9 mouse cellular contexts compared by ENCODE assay signal in the genomic region with DNA sequence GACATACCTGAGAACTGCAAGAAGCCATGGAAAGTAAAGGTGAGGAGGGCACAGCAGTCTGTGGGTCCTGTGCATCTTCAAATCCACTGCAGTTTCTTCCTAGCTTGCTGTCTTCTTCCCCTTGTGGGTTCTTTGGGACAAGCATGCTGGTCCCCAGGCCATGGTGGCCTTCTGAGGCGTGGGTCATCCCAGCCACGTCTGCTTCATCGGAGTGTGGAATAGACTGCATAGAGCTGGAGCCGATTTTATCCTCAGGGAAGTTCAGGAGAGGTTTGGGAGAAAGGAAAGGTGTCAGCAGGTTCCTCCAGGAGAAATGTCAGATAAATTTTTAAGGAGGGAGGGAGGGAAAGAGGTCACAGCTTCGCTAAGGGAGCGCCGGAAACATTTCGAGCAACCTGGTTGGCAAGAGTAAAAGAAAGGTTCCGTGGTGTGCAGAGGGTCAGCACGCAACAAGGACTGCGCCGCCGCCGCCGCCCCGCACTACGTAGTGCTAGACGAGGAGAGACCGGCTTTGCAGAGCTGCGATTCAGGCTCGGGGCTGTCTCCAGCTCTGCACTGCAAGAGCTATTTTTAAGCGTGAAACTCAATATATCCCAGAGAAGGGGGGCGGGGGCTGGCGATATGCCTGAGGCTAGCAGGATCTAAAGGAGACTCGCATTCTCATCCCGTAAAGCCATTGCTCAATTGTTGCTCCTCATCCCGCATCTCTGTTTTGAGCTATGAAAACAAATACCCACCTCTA. TPM values are rescaled to one million over a fixed set of nuclear protein-coding genes. Genes with fewer than 3 reads are reported as not detected.
A peak's percentile ranks its signal among the peaks of the same experiment; 100 is the strongest.
DNase-seq lines count a peak whose midpoint lies in the region; ATAC-seq and TF ChIP-seq lines count a peak whose summit lies in the region.
"Had no signal": no experiment of that assay in that cellular context is flagged by ENCODE, and none has a peak within 500 bp of the region (broad histone marks: within the 10 kb centered on the region; RNA-seq: fewer than 3 reads in every experiment).

A gene (minus strand): TSS at position 657 of the 742 bp plus-strand sequence.

- H3K4me2 ChIP-seq in intestine, embryonic 15.5 days (replicated peaks), result peak within 1 kb of the TSS; percentile 75
- H3K4me2 ChIP-seq in stomach, postnatal 0 days (replicated peaks; ENCODE audit: low read depth), result peak within 1 kb of the TSS; percentile 59

- peak; percentile 40 to 50 for DNase-seq in kidney, postnatal 4 days
- no peak for DNase-seq in kidney, adult 18-20 months
- DNase-seq in cerebellum, postnatal 36 days, result peak; percentile 58 to 63
- peak; percentile 52 to 66 for DNase-seq in gastrocnemius, adult 8-10 months (ENCODE audit: low spot score in 2 of 2)
- peak; percentile 10 for DNase-seq in mesoderm, embryonic 11.5 days (ENCODE audit: low read depth, low spot score)
- peak; percentile 41 for DNase-seq in stomach, postnatal 0 days (ENCODE audit: low spot score)
- DNase-seq in spleen, postnatal 10 days (ENCODE audit: low spot score in 2 of 2), result no peak

- H3K4me1 ChIP-seq in intestine, embryonic 15.5 days (replicated peaks), result 0 out of 2 replicates have a peak, but pooled peaks cover 4% of the 10 kb centered on the region
- H3K4me1 ChIP-seq in stomach, postnatal 0 days (replicated peaks; ENCODE audit: control insufficient read depth, insufficient read depth), result no peaks in the 10 kb centered on the region

- H3K36me3 ChIP-seq in intestine, embryonic 15.5 days, result no peaks in the 10 kb centered on the region
- no peaks in the 10 kb centered on the region for H3K36me3 ChIP-seq in stomach, postnatal 0 days (ENCODE audit: control insufficient read depth, insufficient read depth, low read length)
- H3K36me3 ChIP-seq: G1E had no signal

- H3K4me3 ChIP-seq in intestine, embryonic 15.5 days (replicated peaks), result peak within 1 kb of the TSS; percentile 35
- H3K4me3 ChIP-seq in stomach, postnatal 0 days (ENCODE audit: low read depth, low read length), result peak within 1 kb of the TSS; percentile 27

- TF ChIP-seq CTCF in stomach, postnatal 0 days (IDR thresholded peaks at IDR 0.05; ENCODE audit: low read depth), result no peak

- H3K27me3 ChIP-seq in intestine, embryonic 15.5 days (replicated peaks), result peaks cover 23% of the 10 kb centered on the region
- H3K27me3 ChIP-seq in stomach, postnatal 0 days (ENCODE audit: control insufficient read depth, insufficient read depth, low read length), result no peaks in the 10 kb centered on the region

- 0 out of 2 replicates have a peak, but pooled peaks have one; percentile 36 for ATAC-seq in intestine, embryonic 15.5 days
- ATAC-seq in stomach, postnatal 0 days (ENCODE audit: low FRiP score, low TSS enrichment), result peak; percentile 67

- WGBS in intestine, embryonic 15.5 days, result 4% methylated on average over 27 of the region's 27 CpGs
- 6% methylated on average over 27 of the region's 27 CpGs for WGBS in stomach, postnatal 0 days

- no peak for TF ChIP-seq EP300 in stomach, postnatal 0 days (optimal IDR thresholded peaks at IDR 0.05)

- no peaks in the 10 kb centered on the region for H3K9me3 ChIP-seq in intestine, embryonic 15.5 days
- no peaks in the 10 kb centered on the region for H3K9me3 ChIP-seq in stomach, postnatal 0 days (ENCODE audit: control insufficient read depth, low read length)
- H3K9me3 ChIP-seq: G1E had no signal

- no peak within 1 kb of the TSS for H3K27ac ChIP-seq in intestine, embryonic 15.5 days
- H3K27ac ChIP-seq in stomach, postnatal 0 days (replicated peaks), result no peak within 1 kb of the TSS

- peak within 1 kb of the TSS; percentile 28 for H3K9ac ChIP-seq in intestine, embryonic 15.5 days
- peak within 1 kb of the TSS; percentile 45 for H3K9ac ChIP-seq in stomach, postnatal 0 days (ENCODE audit: low read length)

RNA-seq across cellular contexts. Expression of the gene that starts here (rescaled TPM):
- 10 to 100 TPM; 24.1 to 25.4 (median 25.0) TPM for total RNA-seq in gastrocnemius, adult 8-10 months (2022)
- 0.06 and 0.09 TPM in 2 replicates for polyA plus RNA-seq in intestine, embryonic 15.5 days (2015; fragmentation: Nextera tagmentation; extraction: Ambion mirVana)
- polyA plus RNA-seq in stomach, postnatal 0 days (2015; fragmentation: Nextera tagmentation; extraction: Ambion mirVana), result 5.8 TPM in 2 replicates
- polyA plus RNA-seq: G1E had no signal

Comparison
In these comparisons a context has a peak if more than half of its experiments do, and no peak if none do; other contexts are left out.
1. DNase-seq: peak in kidney, postnatal 4 days (2 of 2), cerebellum, postnatal 36 days (2 of 2), gastrocnemius, adult 8-10 months (2 of 2), mesoderm, embryonic 11.5 days (single experiment) and stomach, postnatal 0 days (single experiment); none in kidney, adult 18-20 months (single experiment) and spleen, postnatal 10 days (0 of 2).
2. Peak in ATAC-seq, H3K4me3 ChIP-seq, H3K9ac ChIP-seq and H3K4me2 ChIP-seq in intestine, embryonic 15.5 days; RNA of the gene not detected or under 1 TPM.